Mouse (Mus musculus) adrenal gland, adult 18-20 months (tissue): ENCODE results near the gene Fmo9. TPM values are rescaled to one million over a fixed set of nuclear protein-coding genes. Genes with fewer than 3 reads are reported as not detected.

Experiments used
- DNase-seq, 2 experiments: peaks; one replicate each; pipeline ENCODE4 v3.0.0; 2021 to 2022; ENCODE audit warnings: low spot score in 2 of 2
- long read RNA-seq, 2 experiments: library from polyadenylated mRNA; stranded (forward); transcript quantifications; one replicate each; pipeline ENCODE4 v2.0.0; 2021
- microRNA-seq, 2 experiments: library from miRNA; unstranded; fragments of <30 nt; microRNA quantifications; one replicate each; pipeline ENCODE4 v1.2.0; 2021; ENCODE audit warnings: borderline number of aligned reads in 2 of 2
- total RNA-seq, 2 experiments: library from RNA; stranded (reverse); gene quantifications; 1 replicate in 1 of 2; 2 replicates in 1 of 2; pipeline ENCODE4 v1.2.3; 2021

Gene Fmo9
- not detected for total RNA-seq
- long read RNA-seq, experiment 1: 0 reads
- long read RNA-seq, experiment 2: 0 reads

- no peak for DNase-seq
These were observed at the start of gene Fmo9 for GRCm38 (mm10) chr1:166681745-166682144. Gene Fmo9 (minus strand): TSS chr1:166681845.

GRCm38 (mm10) chr1:166730886-166731285 lies 49.2 kb upstream of the Fmo9 start:
- no peak for DNase-seq

GRCm38 (mm10) chr1:166730215-166730614 lies 48.6 kb upstream of the Fmo9 start:
- DNase-seq: no peak

- no peak for DNase-seq
These were observed 29.2 kb upstream of the Fmo9 start for GRCm38 (mm10) chr1:166710861-166711260.

GRCm38 (mm10) chr1:166702270-166702912 lies 20.7 kb upstream of the Fmo9 start:
- no peak for DNase-seq

GRCm38 (mm10) chr1:166669264-166669663 lies 12.4 kb downstream of the Fmo9 start:
- DNase-seq: no peak

- no peak for DNase-seq
These were observed 20.8 kb downstream of the Fmo9 start for GRCm38 (mm10) chr1:166660800-166661199.

- DNase-seq: no peak
These were observed 34.1 kb downstream of the Fmo9 start, which contains the start of gene Gm4847 for GRCm38 (mm10) chr1:166647593-166647992. Gene Gm4847 (minus strand): TSS chr1:166647693.

Small RNAs within 50 kb of the gene (microRNA-seq; reads per million reads assigned to microRNA genes)
- gene Gm22992: 0 reads per million in 2 experiments

Other genes starting within 250 kb of the Fmo9 start
- gene Gm4846, start 184.3 kb downstream of the Fmo9 start, total RNA-seq: under 1 TPM in 1 of 2 experiments, not detected in 1; 0.23 TPM
- not detected for gene Gm4847, start 34.2 kb downstream of the Fmo9 start, total RNA-seq